Mouse (Mus musculus) liver, embryonic 14.5 days (tissue): ENCODE measurements around the gene Lrsam1. TPM values are rescaled to one million over a fixed set of nuclear protein-coding genes. Genes with fewer than 3 reads are reported as not detected.

ENCODE experiments used
- ATAC-seq: fragments of 200-750 bp; cut with Nextera tagmentation; 2 replicates; pipeline ENCODE4 v1.8.0; 2017; ENCODE audit warnings: moderate number of reproducible peaks, mild to moderate bottlenecking, moderate library complexity; ENCODE audit not compliant: insufficient read depth
- DNase-seq, 3 experiments: peaks; one replicate each; pipeline ENCODE4 v3.0.0-alpha.2; 2012 to 2013; ENCODE audit warnings: low read depth in 3 of 3, low spot score in 3 of 3
- H3K27ac ChIP-seq: fragments of 300-500 bp; sonication (generic); 2 replicates; pipeline ENCODE4 v1.5.1; 2014; ENCODE audit warnings: moderate library complexity, mild to moderate bottlenecking, control low read depth, inconsistent platforms
- H3K27me3 ChIP-seq: fragments of 300-500 bp; sonication (generic); 2 replicates; pipeline ENCODE4 v1.6.1; 2014; ENCODE audit warnings: mild to moderate bottlenecking, low read length, moderate library complexity; ENCODE audit not compliant: control insufficient read depth, insufficient read depth
- H3K36me3 ChIP-seq: fragments of 300-500 bp; sonication (generic); replicated peaks from 2 replicates; pipeline ENCODE4 v1.6.1; 2014; ENCODE audit warnings: low read depth; ENCODE audit not compliant: control insufficient read depth, insufficient read depth
- H3K4me1 ChIP-seq, 2 experiments: fragments of 200-500 bp in 1 of 2; fragments of 300-500 bp in 1 of 2; sonication (generic) in 1 of 2; replicated peaks; 2 replicates each; pipeline ENCODE4 v1.6.1; 2012 to 2014; ENCODE audit warnings: antibody characterized with exemption in 1 of 2, inconsistent platforms in 1 of 2, low read length in 1 of 2; ENCODE audit not compliant: control insufficient read depth in 2 of 2, insufficient read depth in 2 of 2
- H3K4me2 ChIP-seq: fragments of 300-500 bp; sonication (generic); 2 replicates; pipeline ENCODE4 v1.6.1; 2014; ENCODE audit warnings: low read depth, mild to moderate bottlenecking, control low read depth, moderate library complexity
- H3K4me3 ChIP-seq, 2 experiments: fragments of 200-500 bp in 1 of 2; fragments of 300-500 bp in 1 of 2; sonication (generic) in 1 of 2; 2 replicates each; pipeline ENCODE4 v1.5.1; 2012 to 2014; ENCODE audit warnings: low read depth in 2 of 2, low read length in 2 of 2, mild to moderate bottlenecking in 2 of 2, control low read depth in 1 of 2, inconsistent platforms in 1 of 2, moderate library complexity in 1 of 2; ENCODE audit not compliant: insufficient read depth in 1 of 2
- H3K9ac ChIP-seq: fragments of 300-500 bp; sonication (generic); replicated peaks from 2 replicates; pipeline ENCODE4 v1.6.1; 2014; ENCODE audit warnings: mild to moderate bottlenecking, control low read depth, moderate library complexity
- H3K9me3 ChIP-seq: fragments of 300-500 bp; sonication (generic); 2 replicates; pipeline ENCODE4 v1.6.1; 2016; ENCODE audit warnings: low read length, mixed read lengths; ENCODE audit not compliant: control insufficient read depth
- CTCF ChIP-seq: IDR thresholded peaks from 2 replicates; pipeline ENCODE4 v1.5.1; 2016; ENCODE audit warnings: antibody characterized with exemption, low read depth, control low read depth
- EP300 ChIP-seq: IDR thresholded peaks from 2 replicates; pipeline ENCODE4 v1.6.1; 2016; ENCODE audit warnings: antibody characterized with exemption, low read depth
- WGBS: fragments of 180-500 bp; shearing (Covaris S2); extraction: QIAGEN DNeasy Blood & Tissue Kit; methylation state at CpG from one replicate; pipeline ENCODE4 v1.1.7; 2014; ENCODE audit not compliant: insufficient replicate concordance; 5-methylcytosine and 5-hydroxymethylcytosine counted together
- polyA plus RNA-seq, 2 experiments: library from polyadenylated mRNA; depleted of rRNA in 1 of 2; stranded (reverse) in 1 of 2; unstranded in 1 of 2; fragments of >200 nt; fragmentation: Nextera tagmentation in 1 of 2; extraction: Ambion mirVana in 1 of 2; gene quantifications; 2 replicates each; pipeline versions ENCODE4 v1.2.1 to v1.2.3; 2012 to 2014

Gene Lrsam1
- polyA plus RNA-seq, 2 experiments, result 1.1 to 2.5 TPM

- no peak for DNase-seq
Measured at GRCm38 (mm10) chr2:32923551-32924250, 37.7 kb downstream of the Lrsam1 start.

GRCm38 (mm10) chr2:32922564-32922963 lies 38.9 kb downstream of the Lrsam1 start:
- Histone ChIP-seq H3K4me3 (no peak overlapping the region), H3K36me3 (no peaks in the 10 kb centered on the region), H3K4me1 (peaks cover 0 to 3% of the 10 kb centered on the region in 2 experiments; a peak in 2 of 4 replicates), H3K27ac (no peak overlapping the region), H3K9ac (no peak overlapping the region), H3K9me3 (no peaks in the 10 kb centered on the region), H3K4me2 (no peak overlapping the region), H3K27me3 (no peaks in the 10 kb centered on the region)
- ATAC-seq, result no peak
- 73% methylated on average over 13 of the region's 13 CpGs for WGBS
- no peak for DNase-seq
- TF ChIP-seq CTCF, result no peak
- no peak for TF ChIP-seq EP300

More at GRCm38 (mm10) chr2:32923551-32924250, 37.7 kb downstream of the Lrsam1 start:
- H3K4me3 ChIP-seq, result no peak overlapping the region
- H3K9me3 ChIP-seq, result no peaks in the 10 kb centered on the region
- H3K27me3 ChIP-seq, result no peaks in the 10 kb centered on the region
- no peak for ATAC-seq
- no peaks in the 10 kb centered on the region for H3K36me3 ChIP-seq
- H3K27ac ChIP-seq, result no peak overlapping the region
- H3K9ac ChIP-seq, result no peak overlapping the region
- no peaks in the 10 kb centered on the region for H3K4me1 ChIP-seq
- no peak overlapping the region for H3K4me2 ChIP-seq
- 83% methylated on average over 24 of the region's 24 CpGs for WGBS
- no peak for TF ChIP-seq EP300
- TF ChIP-seq CTCF, result no peak

DNA sequence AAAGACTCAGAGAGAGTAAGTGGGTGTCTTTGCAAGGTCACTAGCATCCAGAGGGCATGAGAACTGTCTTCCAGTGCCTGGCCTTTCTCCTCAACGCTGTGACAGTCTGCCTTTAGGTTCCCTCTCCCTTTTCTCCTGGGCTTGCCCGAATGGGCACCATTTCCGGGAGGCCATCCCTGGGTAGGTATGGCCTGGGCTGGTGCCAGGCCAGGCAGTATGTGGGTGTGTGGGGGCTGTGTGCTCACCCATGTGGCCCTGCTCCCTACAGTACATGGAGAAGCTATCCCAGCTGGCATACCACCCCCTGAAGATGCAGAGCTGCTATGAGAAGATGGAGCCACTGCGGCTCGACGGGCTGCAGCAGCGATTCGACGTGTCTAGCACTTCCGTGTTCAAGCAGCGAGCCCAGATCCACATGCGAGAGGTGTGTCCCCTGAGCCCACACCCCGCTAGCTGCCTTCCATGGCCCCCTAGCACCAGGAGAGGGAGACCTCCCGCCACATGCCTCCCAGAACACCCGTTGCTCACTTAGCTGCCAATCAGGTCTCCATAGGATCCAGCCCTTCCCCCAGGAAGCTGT lies 39.5 kb downstream of the Lrsam1 start:
- WGBS, result 80% methylated on average over 15 of the region's 15 CpGs
- Histone ChIP-seq H3K36me3 (no peaks in the 10 kb centered on the region), H3K9me3 (no peaks in the 10 kb centered on the region), H3K27ac (no peak overlapping the region), H3K4me2 (no peak overlapping the region), H3K9ac (no peak overlapping the region), H3K4me1 (peaks cover 0 to 3% of the 10 kb centered on the region in 2 experiments; a peak in 2 of 4 replicates), H3K27me3 (no peaks in the 10 kb centered on the region), H3K4me3 (no peak overlapping the region)
- ATAC-seq, result no peak
- DNase-seq, result no peak
- TF ChIP-seq EP300 (no peak), CTCF (no peak)

GRCm38 (mm10) chr2:32921235-32921634 lies 40.2 kb downstream of the Lrsam1 start:
- no peaks in the 10 kb centered on the region for H3K9me3 ChIP-seq
- H3K4me1 ChIP-seq, result peaks cover 0 to 3% of the 10 kb centered on the region in 2 experiments; a peak in 2 of 4 replicates
- no peak overlapping the region for H3K4me2 ChIP-seq
- no peaks in the 10 kb centered on the region for H3K36me3 ChIP-seq
- TF ChIP-seq CTCF (no peak), EP300 (no peak)
- no peak for DNase-seq
- no peak overlapping the region for H3K4me3 ChIP-seq
- no peaks in the 10 kb centered on the region for H3K27me3 ChIP-seq
- H3K9ac ChIP-seq, result no peak overlapping the region
- no peak for ATAC-seq
- H3K27ac ChIP-seq, result no peak overlapping the region
- WGBS, result 70% methylated on average over 7 of the region's 7 CpGs

- H3K9me3 ChIP-seq, result no peaks in the 10 kb centered on the region
- WGBS, result 64% methylated on average over 9 of the region's 9 CpGs
Measured at GRCm38 (mm10) chr2:32918391-32918790, 43.0 kb downstream of the Lrsam1 start.

More at GRCm38 (mm10) chr2:32918391-32918790, 43.0 kb downstream of the Lrsam1 start:
- Histone ChIP-seq H3K4me3 (no peak overlapping the region), H3K4me2 (no peak overlapping the region), H3K36me3 (no peaks in the 10 kb centered on the region), H3K27ac (no peak overlapping the region), H3K9ac (no peak overlapping the region), H3K4me1 (peaks cover 0 to 3% of the 10 kb centered on the region in 2 experiments; a peak in 2 of 4 replicates), H3K27me3 (no peaks in the 10 kb centered on the region)
- DNase-seq (no peak), ATAC-seq (peak; percentile 47; the same call in 1 of the 2 replicates)
- TF ChIP-seq CTCF (no peak), EP300 (no peak)
